Mouse (Mus musculus) embryo, embryonic 10.5 days (tissue): ENCODE measurements around the gene Btbd11.

ENCODE experiments used
- DNase-seq: peaks from one replicate; pipeline ENCODE4 v3.0.0-alpha.2; 2015; ENCODE audit warnings: low spot score

Gene Btbd11

GRCm38 (mm10) chr10:85481106-85481505 lies 94.5 kb downstream of the Btbd11 start:
- DNase-seq: no peak

DNA sequence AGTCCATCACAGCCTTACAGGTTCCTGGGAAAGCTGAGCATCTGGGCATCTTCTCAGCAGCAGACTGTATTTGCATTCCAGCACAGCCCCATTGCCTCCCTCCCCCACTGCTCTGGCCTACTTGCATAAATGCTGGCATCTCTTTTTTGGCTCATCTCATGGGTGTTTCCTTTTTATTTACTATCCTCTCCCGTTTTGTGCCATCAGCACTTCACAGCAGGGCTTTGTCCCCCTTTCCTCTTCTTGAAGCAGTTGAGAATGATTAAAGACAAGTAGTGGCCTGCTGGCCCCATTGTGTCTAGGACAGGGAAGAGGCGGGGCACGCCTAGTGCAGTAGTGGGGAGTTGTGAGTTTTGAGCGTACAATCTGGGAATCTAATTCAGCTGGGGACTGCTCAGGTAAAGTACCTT lies 95.5 kb downstream of the Btbd11 start:
- peak; percentile 57 for DNase-seq

DNA sequence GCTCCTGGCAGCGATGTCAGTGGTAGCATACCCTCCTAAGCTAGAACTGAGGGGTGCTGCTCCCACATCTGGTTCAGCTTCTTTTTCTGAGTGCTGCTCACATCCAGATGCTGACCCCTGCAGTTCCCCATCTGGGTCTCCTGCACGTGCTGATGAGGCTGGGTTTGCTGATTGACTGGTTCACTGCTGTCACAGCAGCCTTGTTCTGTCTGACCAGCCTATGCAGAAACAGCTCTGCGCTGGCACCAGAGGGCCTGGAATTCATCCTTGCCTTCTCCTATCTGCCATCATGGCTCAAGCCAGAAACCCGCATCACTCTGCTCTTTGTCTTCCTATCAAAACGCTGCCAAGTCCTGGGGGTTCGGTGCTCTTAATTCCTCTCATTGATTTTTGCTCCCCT lies 95.9 kb downstream of the Btbd11 start:
- no peak for DNase-seq

DNA sequence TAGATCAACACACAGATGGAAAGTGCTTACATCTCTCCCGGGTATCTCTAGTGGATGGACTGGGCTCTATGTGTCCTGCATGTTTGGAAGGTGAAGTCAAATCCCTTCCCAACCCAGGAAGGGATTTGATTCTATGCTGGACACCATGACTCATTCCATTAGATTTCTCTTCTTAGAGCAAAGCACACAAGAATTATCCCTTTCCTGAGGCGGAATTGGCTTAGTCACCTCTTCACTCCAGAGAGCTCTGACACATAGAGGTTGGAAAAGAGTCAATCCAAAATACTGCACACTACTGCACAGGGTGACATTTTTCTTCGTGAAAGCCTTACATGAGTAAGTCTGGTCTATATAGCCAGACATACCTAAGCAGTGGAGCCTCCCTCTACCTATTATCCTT lies 99.8 kb downstream of the Btbd11 start:
- DNase-seq: no peak

DNA sequence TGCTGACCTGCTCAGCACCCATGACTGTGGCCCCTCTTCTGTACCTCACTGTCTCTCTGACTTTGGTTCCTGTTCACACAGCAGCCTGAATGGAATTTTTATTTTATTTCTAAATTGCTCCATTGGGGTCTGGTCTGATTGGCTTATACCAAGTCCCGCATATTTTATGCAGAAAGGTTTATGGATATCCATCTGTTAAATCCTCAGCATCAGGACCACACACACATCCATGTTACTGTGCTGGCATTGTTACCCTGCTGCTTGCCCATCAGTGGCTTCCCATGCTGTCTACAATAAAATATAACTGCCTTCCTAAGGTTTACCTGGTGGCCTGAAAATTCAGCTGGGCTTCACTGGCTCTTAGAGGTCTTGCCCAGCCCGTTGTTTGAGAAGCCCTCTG lies 106.0 kb downstream of the Btbd11 start:
- no peak for DNase-seq

GRCm38 (mm10) chr10:85496358-85496757 lies 109.7 kb downstream of the Btbd11 start:
- DNase-seq: no peak

- no peak for DNase-seq
Measured at GRCm38 (mm10) chr10:85496981-85497380, 110.4 kb downstream of the Btbd11 start.

DNA sequence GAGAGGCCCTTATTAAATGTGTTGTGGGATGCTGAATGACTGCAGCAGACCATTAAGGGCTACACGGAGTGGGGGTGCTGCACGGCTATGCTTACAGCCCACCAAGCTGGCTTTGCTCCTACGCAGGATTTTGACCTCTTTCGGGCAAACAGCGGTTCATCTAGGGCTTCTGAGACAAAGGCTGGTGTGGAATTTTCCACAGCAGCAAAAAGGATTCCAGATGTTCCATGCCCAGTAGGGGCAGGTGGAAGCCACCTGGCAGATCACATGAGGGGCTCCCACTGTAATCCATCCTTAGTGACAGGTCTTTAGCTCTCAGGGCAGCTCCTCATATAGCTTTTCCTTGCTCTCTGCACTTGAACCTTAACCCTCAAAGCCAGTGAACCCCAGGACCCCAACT lies 111.3 kb downstream of the Btbd11 start:
- DNase-seq: no peak

- DNase-seq: no peak
Measured at GRCm38 (mm10) chr10:85500573-85501155, 114.0 kb downstream of the Btbd11 start.

DNA sequence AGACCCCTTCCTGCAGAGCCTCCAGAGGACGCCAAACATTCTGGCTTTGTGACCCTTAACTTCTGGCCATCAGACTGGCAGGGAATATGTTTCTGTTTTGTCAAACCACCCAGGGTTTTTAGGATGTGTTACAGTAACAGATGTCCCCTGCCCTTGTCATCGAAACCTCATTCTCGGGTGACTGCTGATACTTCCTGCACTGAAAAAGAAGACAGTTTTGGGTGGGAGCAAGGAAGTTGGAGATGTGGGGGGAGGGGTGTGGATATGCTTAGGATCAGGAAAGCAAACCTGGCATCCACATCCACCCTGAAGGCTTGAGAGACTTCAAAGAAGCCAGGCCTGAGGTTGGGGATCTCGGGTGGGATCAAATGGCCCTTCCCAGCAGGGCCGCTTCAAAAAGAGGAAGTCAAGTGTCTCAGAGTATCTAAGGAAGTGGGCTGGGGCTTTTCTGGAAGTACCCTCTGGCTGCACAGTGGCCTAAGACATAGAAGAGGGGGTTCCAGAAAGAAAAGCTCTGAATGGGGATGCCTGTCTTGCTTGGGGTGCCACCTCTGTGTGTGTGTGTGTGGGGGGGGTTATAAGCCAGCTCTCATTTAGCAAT lies 115.5 kb downstream of the Btbd11 start:
- DNase-seq: peak; percentile 27

DNA sequence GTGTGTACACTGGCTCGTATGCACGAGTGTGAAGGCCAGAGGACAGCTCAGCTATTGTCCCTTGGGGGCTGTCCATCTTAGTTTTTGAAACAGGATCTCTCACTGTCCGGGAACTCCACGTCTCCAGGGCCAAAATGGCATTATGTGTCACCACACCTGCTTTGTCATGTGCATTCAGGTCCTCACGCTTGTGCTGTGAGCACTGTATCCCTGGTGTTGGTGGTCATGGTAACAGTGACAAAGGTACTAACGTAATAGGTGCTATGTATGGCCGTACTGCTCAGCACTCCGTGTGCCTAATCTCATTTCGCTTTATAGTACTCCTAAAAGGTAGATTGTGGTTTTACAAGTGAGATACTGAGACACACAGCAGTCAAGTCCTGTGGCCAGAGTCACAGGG lies 116.0 kb downstream of the Btbd11 start:
- no peak for DNase-seq

DNA sequence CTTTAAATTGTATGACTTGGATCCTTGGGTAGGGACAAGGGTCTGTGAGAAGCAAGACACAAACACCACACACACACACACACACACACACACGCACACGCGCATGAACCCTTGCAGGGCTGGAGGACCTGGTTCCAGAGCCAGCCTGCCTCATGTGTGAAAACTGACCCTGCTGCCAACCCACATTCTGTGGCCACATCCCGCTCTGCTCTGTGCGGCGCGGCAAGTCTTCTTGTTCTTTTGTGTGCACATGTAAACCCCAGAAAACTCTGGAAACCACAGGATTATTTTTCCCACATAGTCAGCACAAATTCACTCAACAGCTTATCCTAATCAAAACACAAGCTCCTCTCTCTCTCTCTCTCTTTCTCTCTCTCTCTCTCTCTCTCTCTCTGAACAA lies 116.8 kb downstream of the Btbd11 start:
- no peak for DNase-seq

GRCm38 (mm10) chr10:85507270-85508050 lies 120.8 kb downstream of the Btbd11 start:
- no peak for DNase-seq

- no peak for DNase-seq
Measured at GRCm38 (mm10) chr10:85508193-85508794, 121.7 kb downstream of the Btbd11 start.

- DNase-seq: no peak
Measured at GRCm38 (mm10) chr10:85509000-85509399, 122.4 kb downstream of the Btbd11 start.

DNA sequence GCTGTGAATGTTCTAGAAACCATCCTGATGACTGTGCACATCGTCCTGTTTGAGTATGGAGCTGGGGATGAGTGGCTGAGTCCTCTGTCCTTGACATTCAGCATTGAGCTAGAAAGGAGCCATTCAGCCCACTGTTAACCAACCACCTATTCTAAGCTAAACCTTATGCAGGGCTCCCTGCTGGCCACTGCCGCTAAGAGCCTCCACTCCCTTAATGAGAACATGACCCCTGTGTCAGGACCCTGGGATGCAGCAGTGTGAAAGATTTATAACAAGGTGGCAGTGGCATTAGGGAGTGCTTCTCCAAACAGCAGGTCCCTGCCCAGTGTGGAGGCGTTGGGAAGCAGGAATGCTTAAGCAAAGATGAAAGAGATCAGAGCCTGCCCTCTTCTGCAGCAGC lies 123.7 kb downstream of the Btbd11 start:
- peak; percentile 41 for DNase-seq

DNA sequence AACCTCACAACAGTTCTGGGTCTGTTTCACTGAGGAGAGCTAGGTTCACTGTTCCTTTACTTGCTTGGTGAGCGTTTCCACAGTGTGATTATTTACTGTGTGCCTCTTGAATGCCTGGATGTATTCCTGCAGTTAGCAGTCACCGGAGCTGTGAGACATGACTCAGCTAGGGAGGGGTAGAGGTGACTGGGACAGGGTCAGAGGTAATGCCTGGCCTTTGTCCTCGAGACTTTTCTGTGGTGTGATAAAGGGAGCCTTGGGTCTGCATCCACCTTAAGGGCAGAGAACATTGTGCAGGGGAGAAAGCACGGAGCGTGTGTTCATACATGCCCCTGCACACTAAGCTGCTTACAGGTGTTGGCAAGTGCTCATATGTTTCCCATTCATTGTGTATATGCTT lies 126.2 kb downstream of the Btbd11 start:
- no peak for DNase-seq

GRCm38 (mm10) chr10:85517223-85518110 lies 130.9 kb downstream of the Btbd11 start:
- DNase-seq: peak; percentile 65

DNA sequence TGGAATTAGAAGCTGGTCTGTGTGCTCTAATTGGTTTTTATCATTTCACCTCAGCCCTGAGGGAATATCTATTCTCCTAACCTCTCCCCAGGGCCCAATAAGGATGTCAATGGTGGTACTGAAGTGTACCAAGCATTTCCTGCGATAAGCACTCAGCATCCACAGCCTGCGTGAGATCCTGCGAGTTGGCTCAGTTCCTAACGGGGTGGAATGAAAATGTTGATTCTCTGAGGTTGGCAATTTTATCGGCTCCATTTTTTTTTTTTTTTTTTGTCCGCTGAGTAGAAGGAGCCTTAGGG lies 131.4 kb downstream of the Btbd11 start:
- DNase-seq: no peak

- DNase-seq: no peak
Measured at GRCm38 (mm10) chr10:85522220-85522760, 135.7 kb downstream of the Btbd11 start.

DNA sequence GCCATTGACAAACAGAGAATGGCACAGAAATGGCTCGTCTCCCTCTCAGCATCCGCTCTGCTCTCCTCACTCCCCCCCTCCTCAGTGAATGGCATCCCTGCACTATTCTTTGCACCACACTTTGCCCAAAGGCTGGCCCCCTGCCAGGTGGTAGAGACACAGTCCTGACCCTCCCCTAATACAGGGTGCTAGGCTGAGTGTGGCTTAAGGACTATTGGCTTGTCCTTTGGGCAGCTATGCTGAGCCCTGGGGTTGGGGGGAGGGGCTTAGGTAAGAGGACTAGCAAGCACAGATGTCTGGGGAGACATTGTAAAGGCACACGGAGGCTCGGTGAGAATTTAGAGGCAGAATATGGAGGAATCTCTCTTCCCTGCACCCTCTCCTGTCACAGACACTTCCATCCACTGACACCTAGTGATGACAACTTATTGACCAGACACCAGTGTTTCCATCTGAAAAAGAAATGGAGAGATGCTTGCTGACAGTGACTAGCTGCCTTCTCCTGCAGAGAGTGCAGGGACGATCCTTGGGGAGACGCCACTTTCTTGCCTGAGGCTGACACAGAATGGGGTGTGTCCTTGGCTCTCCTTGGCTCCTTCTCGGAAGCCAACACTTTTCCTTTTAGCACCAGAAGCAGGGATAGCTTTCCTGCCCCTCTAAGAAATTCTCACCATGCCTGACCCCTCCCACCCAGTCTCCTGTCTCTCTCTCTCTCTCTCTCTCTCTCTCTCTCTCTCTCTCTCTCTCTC lies 138.8 kb downstream of the Btbd11 start:
- no peak for DNase-seq
